8 mouse cellular contexts compared by ENCODE assay signal in the genomic region with DNA sequence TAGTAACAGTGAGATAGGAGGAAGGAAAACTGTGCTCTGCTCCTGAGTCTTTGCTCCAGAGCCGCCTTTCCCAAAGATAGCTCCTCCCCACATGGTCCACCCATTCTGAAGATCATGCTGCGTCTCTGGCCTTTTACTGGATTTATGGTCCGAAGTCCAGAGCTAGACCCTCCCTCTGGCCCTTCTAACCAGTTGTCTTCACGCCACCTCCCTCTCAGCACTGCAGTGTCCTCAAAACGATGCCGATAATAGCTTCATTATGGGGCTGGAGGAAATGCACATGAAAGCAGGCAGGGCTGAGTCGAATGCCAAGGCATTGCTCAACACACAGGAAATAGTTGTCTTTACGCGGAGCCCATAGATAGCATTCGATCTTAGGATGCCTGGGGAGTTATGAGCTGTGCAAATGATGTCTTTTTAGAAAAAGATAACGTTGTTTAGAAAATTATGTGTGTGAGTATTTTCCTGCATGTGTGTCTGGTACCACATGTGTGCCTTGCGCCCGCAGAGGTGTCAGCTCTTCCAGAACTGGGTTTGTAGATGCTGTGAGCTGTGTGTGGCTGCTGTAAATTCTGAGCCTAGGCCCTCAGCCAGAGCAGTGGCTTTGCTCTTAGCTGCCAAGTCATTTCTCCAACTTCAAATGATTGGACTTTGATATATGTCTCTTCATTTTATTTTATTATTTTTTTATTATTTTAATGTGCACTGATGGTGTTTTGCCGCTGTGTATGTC. TPM values are rescaled to one million over a fixed set of nuclear protein-coding genes. Genes with fewer than 3 reads are reported as not detected.
DNase-seq lines count a peak whose midpoint lies in the region; ATAC-seq and TF ChIP-seq lines count a peak whose summit lies in the region.

No protein-coding gene starts in this region.

- peak; percentile 53 for DNase-seq in kidney, adult 11 months
- DNase-seq in heart, adult 8-10 months (ENCODE audit: low spot score) = peak; percentile 30
- DNase-seq in kidney, postnatal 0 days (ENCODE audit: low spot score) = peak; percentile 79
- DNase-seq in skeletal muscle tissue, adult 2 months (ENCODE audit: low read depth, low spot score) = peak; percentile 39
- DNase-seq in frontal cortex, postnatal 36 days (ENCODE audit: low spot score in 2 of 2) = no peak
- DNase-seq in left cerebral cortex, adult 9 months (ENCODE audit: low spot score in 2 of 2) = no peak
- DNase-seq in midbrain, embryonic 10.5 days (ENCODE audit: low spot score) = no peak

- TF ChIP-seq CTCF in kidney, postnatal 0 days (IDR thresholded peaks at IDR 0.05; ENCODE audit: low read depth) = no peak

- H3K4me1 ChIP-seq in kidney, embryonic 15.5 days = peaks cover 4% of the 10 kb centered on the region; the same call in 1 of the 2 replicates
- no peaks in the 10 kb centered on the region for H3K4me1 ChIP-seq in kidney, postnatal 0 days (replicated peaks; ENCODE audit: insufficient read depth, low read length)
- no peaks in the 10 kb centered on the region for H3K4me1 ChIP-seq in midbrain, embryonic 10.5 days

- ATAC-seq in kidney, embryonic 15.5 days (replicated peaks; ENCODE audit: low FRiP score) = no peak
- ATAC-seq in kidney, postnatal 0 days (replicated peaks; ENCODE audit: low FRiP score, low read depth) = peak; percentile 59; the same call in 1 of the 2 replicates

- no peaks in the 10 kb centered on the region for H3K36me3 ChIP-seq in kidney, embryonic 15.5 days
- H3K36me3 ChIP-seq in kidney, postnatal 0 days (ENCODE audit: insufficient read depth, low read length) = no peaks in the 10 kb centered on the region
- H3K36me3 ChIP-seq in midbrain, embryonic 10.5 days = no peaks in the 10 kb centered on the region

- H3K27ac ChIP-seq in kidney, embryonic 15.5 days = no peak overlapping the region
- H3K27ac ChIP-seq in kidney, postnatal 0 days = 0 out of 2 replicates have a peak overlapping the region, but pooled peaks have one; percentile 25
- no peak overlapping the region for H3K27ac ChIP-seq in midbrain, embryonic 10.5 days (replicated peaks)

- H3K4me3 ChIP-seq in kidney, embryonic 15.5 days (replicated peaks) = no peak overlapping the region
- no peak overlapping the region for H3K4me3 ChIP-seq in kidney, postnatal 0 days (replicated peaks; ENCODE audit: low read depth, low read length)
- no peak overlapping the region for H3K4me3 ChIP-seq in midbrain, embryonic 10.5 days

- no peak overlapping the region for H3K4me2 ChIP-seq in kidney, embryonic 15.5 days
- H3K4me2 ChIP-seq in kidney, postnatal 0 days (ENCODE audit: low read length) = no peak overlapping the region

- 57% methylated on average over 14 of the region's 14 CpGs for WGBS in kidney, embryonic 15.5 days
- WGBS in kidney, postnatal 0 days = 47% methylated on average over 14 of the region's 14 CpGs
- WGBS in midbrain, embryonic 10.5 days = 89% methylated on average over 14 of the region's 14 CpGs

- no peaks in the 10 kb centered on the region for H3K27me3 ChIP-seq in kidney, embryonic 15.5 days
- no peaks in the 10 kb centered on the region for H3K27me3 ChIP-seq in kidney, postnatal 0 days (ENCODE audit: insufficient read depth, low read length)
- no peaks in the 10 kb centered on the region for H3K27me3 ChIP-seq in midbrain, embryonic 10.5 days (ENCODE audit: low read depth, poor library complexity, severe bottlenecking)

- H3K9ac ChIP-seq in kidney, embryonic 15.5 days = no peak overlapping the region
- H3K9ac ChIP-seq in kidney, postnatal 0 days (ENCODE audit: low read depth, low read length) = no peak overlapping the region

- no peaks in the 10 kb centered on the region for H3K9me3 ChIP-seq in kidney, embryonic 15.5 days (replicated peaks)
- no peaks in the 10 kb centered on the region for H3K9me3 ChIP-seq in kidney, postnatal 0 days (replicated peaks; ENCODE audit: low read length)
- H3K9me3 ChIP-seq in midbrain, embryonic 10.5 days (replicated peaks) = no peaks in the 10 kb centered on the region

RNA-seq across cellular contexts. Expression of a gene that starts 46.6 kb away (rescaled TPM):
- 1.0 and 1.1 TPM in 2 replicates for polyA plus RNA-seq in kidney, embryonic 15.5 days (2015; fragmentation: Nextera tagmentation; extraction: Ambion mirVana)
- under 1 TPM in 3 of 4 experiments, not detected in 1; 0.09 to 0.22 (median 0.14) TPM for total RNA-seq in heart, adult 8-10 months (2022)
- 0.47 and 0.64 TPM in 2 replicates for polyA plus RNA-seq in kidney, postnatal 0 days (2015; fragmentation: Nextera tagmentation; extraction: Ambion mirVana)
- polyA plus RNA-seq in midbrain, embryonic 10.5 days (2016; fragmentation: Nextera tagmentation; extraction: Ambion mirVana) = 0.26 and 0.30 TPM in 2 replicates

RNA-seq across cellular contexts. Expression of a gene that starts 56.2 kb away (rescaled TPM):
- polyA plus RNA-seq in kidney, embryonic 15.5 days (2015; fragmentation: Nextera tagmentation; extraction: Ambion mirVana) = 0.17 TPM in 1 of 2 replicates, not detected in the other
- total RNA-seq in heart, adult 8-10 months (2022) = under 1 TPM in 1 of 4 experiments, not detected in 3; 0.41 TPM
- 0.18 and 0.19 TPM in 2 replicates for polyA plus RNA-seq in kidney, postnatal 0 days (2015; fragmentation: Nextera tagmentation; extraction: Ambion mirVana)
- not detected in 2 replicates for polyA plus RNA-seq in midbrain, embryonic 10.5 days (2016; fragmentation: Nextera tagmentation; extraction: Ambion mirVana)

Comparison
In these comparisons a context has a peak if more than half of its experiments do, and no peak if none do; other contexts are left out.
1. DNase-seq: peak in kidney, adult 11 months (single experiment), heart, adult 8-10 months (single experiment), kidney, postnatal 0 days (single experiment) and skeletal muscle tissue, adult 2 months (single experiment); none in frontal cortex, postnatal 36 days (0 of 2), left cerebral cortex, adult 9 months (0 of 2) and midbrain, embryonic 10.5 days (single experiment).